Mouse (Mus musculus) midbrain, embryonic 10.5 days (tissue): ENCODE results near the gene Pnmt. TPM values are rescaled to one million over a fixed set of nuclear protein-coding genes. Genes with fewer than 3 reads are reported as not detected.
A peak's percentile ranks its signal among the peaks of the same experiment; 100 is the strongest.

ENCODE experiments used
- DNase-seq: peaks from one replicate; pipeline ENCODE4 v3.0.0-alpha.2; 2017; ENCODE audit warnings: low spot score
- H3K27ac ChIP-seq: fragments of 300-500 bp; sonication (generic); replicated peaks from 2 replicates; pipeline ENCODE4 v1.5.1; 2016; ENCODE audit warnings: mild to moderate bottlenecking
- H3K27me3 ChIP-seq: fragments of 300-500 bp; sonication (generic); 2 replicates; pipeline ENCODE4 v1.6.1; 2016; ENCODE audit warnings: low read depth, mild to moderate bottlenecking; ENCODE audit not compliant: poor library complexity, severe bottlenecking
- H3K36me3 ChIP-seq: fragments of 300-500 bp; sonication (generic); 2 replicates; pipeline ENCODE4 v1.6.1; 2016; ENCODE audit warnings: mild to moderate bottlenecking, moderate library complexity
- H3K4me1 ChIP-seq: fragments of 300-500 bp; sonication (generic); 2 replicates; pipeline ENCODE4 v1.6.1; 2016
- H3K4me3 ChIP-seq: fragments of 300-500 bp; sonication (generic); 2 replicates; pipeline ENCODE4 v1.5.1; 2016; ENCODE audit warnings: mild to moderate bottlenecking, moderate library complexity
- H3K9me3 ChIP-seq: fragments of 300-500 bp; sonication (generic); replicated peaks from 2 replicates; pipeline ENCODE4 v1.6.1; 2016; ENCODE audit warnings: mild to moderate bottlenecking
- WGBS: fragments of 180-500 bp; shearing (Covaris S2); methylation state at CpG from one replicate; pipeline ENCODE4 v1.1.7; 2016; 5-methylcytosine and 5-hydroxymethylcytosine counted together
- polyA plus RNA-seq: library from polyadenylated mRNA; unstranded; fragments of >200 nt; fragmentation: Nextera tagmentation; extraction: Ambion mirVana; gene quantifications from 2 replicates; pipeline ENCODE4 v1.2.1, GENCODE M21; 2016

Pnmt gene
- polyA plus RNA-seq, 1 experiment from 2014 or later = not detected

DNA sequence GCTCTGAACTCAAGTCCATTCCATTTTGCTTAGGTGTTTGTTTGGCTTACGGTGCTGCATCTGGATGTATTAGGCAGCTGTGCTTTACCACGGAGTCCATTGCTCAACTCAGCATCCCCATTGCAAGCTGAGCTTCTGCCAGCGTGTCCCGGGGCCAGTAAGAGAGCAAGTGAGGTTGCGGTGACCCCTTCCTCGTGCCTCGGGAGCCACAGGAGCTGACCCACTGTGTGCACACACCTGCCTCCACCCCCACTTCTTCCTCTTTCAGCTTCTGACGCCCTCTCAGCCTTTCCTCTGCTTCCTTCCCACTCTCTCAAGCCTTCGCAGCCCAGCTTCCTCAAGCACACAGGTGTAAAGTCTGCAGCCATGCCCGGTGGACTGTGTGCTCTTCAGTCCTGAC is 20.0 kb upstream of the Pnmt start:
- no peak for DNase-seq
- peaks cover 41% of the 10 kb centered on the region for H3K4me1 ChIP-seq
- H3K4me3 ChIP-seq = no peak overlapping the region
- no peaks in the 10 kb centered on the region for H3K27me3 ChIP-seq
- no peak overlapping the region for H3K27ac ChIP-seq
- no peaks in the 10 kb centered on the region for H3K9me3 ChIP-seq
- WGBS = 84% methylated on average over 10 of the region's 10 CpGs
- H3K36me3 ChIP-seq = peaks cover 11% of the 10 kb centered on the region; the same call in 1 of the 2 replicates

DNA sequence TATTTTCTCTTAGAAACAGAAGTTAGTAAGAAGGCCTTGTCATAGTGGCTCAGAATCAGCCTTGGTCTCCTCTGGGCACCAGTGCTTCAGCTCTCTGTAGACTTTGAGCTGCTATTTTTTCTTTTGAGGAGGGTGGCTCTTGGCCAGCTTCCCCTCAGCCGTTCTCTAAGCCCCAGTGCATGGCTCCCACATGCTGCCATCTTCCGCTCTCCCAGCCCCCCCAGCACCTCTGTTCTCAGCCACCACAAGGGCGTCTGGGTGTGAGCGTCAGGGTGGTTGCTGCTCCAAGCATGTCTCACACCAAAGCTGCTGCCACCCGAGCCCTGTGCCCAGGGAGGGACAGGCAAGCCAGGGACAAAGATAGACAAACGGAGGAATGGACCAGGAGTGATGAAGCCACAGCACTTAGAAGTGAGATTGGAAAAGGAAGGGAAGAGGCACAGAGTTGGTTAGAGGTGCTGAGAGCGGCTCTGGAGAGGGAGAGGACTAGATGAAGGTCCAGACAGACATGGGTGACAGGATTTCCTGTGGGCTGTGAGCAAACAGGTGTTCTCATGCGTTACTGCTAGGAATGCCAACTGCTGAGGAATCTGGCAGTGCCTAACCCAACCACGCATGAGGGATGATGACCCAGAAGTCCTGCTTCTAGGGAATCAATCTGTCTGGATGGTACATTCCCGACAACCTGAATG is 18.9 kb upstream of the Pnmt start:
- 86% methylated on average over 10 of the region's 10 CpGs for WGBS
- H3K36me3 ChIP-seq = peaks cover 11% of the 10 kb centered on the region; the same call in 1 of the 2 replicates
- DNase-seq = no peak

DNA sequence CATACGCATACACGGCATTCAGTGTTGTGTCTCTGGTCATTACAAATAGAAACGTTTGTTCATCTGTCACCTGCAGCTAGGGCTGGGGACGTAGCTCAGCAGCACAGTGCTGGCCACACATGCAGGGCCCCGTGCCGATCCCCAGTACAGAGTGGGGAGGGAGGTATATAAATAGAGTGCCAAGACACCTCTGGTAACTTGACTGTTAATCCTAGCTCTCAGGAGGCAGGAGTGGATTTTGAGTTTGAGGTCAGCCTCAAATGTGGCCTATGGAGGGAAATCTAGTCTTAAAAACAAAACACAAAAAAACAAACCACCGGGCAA is 18.4 kb upstream of the Pnmt start:
- DNase-seq = no peak
- H3K36me3 ChIP-seq = peaks cover 14% of the 10 kb centered on the region

More for the DNA sequence above, 18.9 kb upstream of the Pnmt start:
- Histone ChIP-seq H3K4me3 (no peak overlapping the region), H3K4me1 (peaks cover 41% of the 10 kb centered on the region), H3K27me3 (no peaks in the 10 kb centered on the region), H3K27ac (no peak overlapping the region), H3K9me3 (no peaks in the 10 kb centered on the region)

DNA sequence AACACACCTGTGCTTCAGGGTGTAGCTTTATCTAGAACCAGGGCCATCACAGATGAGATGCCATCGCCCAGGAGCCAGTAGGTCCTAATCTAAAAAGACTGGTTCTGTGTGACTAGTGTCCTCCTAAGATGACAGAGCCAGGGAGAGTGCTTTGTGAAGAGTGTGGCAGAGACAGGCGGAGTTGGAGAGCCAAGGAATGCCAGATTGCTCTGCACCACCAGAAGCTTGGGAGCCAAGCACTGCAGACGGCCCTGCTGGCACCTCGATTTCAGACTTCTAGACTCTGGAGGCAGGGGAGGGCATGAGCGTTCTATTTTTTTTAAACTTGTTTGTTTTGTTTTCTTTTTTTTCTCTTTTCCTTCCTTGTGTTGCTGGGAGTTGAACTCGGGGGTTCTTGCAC is 16.9 kb upstream of the Pnmt start:
- Histone ChIP-seq H3K4me1 (peaks cover 44% of the 10 kb centered on the region), H3K27me3 (no peaks in the 10 kb centered on the region), H3K9me3 (no peaks in the 10 kb centered on the region), H3K4me3 (no peak overlapping the region), H3K27ac (no peak overlapping the region), H3K36me3 (peaks cover 18% of the 10 kb centered on the region)
- no peak for DNase-seq
- 85% methylated on average over 6 of the region's 6 CpGs for WGBS

More for the DNA sequence above, 18.4 kb upstream of the Pnmt start:
- Histone ChIP-seq H3K4me3 (no peak overlapping the region), H3K27me3 (no peaks in the 10 kb centered on the region), H3K4me1 (peaks cover 41% of the 10 kb centered on the region), H3K9me3 (no peaks in the 10 kb centered on the region), H3K27ac (no peak overlapping the region)
- 86% methylated on average over 7 of the region's 7 CpGs for WGBS

DNA sequence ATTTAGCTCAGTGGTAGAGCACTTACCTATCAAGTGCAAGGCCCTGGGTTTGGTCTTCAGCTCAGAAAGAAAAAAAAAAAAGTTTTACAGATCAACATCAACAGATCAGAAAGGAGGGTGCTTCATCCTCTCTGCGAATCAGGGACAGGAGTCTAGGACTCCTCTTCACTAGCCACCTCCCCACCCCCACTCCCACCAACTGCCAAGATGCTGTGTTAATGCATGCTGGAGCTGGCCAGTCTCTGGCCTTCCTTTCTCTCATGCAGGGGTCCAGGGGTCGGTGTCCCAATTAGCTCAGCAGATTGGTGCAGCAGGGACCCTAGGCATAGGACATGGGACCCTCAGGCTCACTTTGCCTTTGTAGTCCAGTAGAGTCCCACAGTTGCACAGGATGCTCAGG is 15.7 kb upstream of the Pnmt start:
- 87% methylated on average over 2 of the region's 2 CpGs for WGBS
- Histone ChIP-seq H3K27ac (peak overlapping the region; percentile 92), H3K27me3 (no peaks in the 10 kb centered on the region), H3K4me1 (peaks cover 44% of the 10 kb centered on the region), H3K36me3 (peaks cover 31% of the 10 kb centered on the region), H3K9me3 (no peaks in the 10 kb centered on the region), H3K4me3 (peak overlapping the region; percentile 49; the same call in 1 of the 2 replicates)
- no peak for DNase-seq

DNA sequence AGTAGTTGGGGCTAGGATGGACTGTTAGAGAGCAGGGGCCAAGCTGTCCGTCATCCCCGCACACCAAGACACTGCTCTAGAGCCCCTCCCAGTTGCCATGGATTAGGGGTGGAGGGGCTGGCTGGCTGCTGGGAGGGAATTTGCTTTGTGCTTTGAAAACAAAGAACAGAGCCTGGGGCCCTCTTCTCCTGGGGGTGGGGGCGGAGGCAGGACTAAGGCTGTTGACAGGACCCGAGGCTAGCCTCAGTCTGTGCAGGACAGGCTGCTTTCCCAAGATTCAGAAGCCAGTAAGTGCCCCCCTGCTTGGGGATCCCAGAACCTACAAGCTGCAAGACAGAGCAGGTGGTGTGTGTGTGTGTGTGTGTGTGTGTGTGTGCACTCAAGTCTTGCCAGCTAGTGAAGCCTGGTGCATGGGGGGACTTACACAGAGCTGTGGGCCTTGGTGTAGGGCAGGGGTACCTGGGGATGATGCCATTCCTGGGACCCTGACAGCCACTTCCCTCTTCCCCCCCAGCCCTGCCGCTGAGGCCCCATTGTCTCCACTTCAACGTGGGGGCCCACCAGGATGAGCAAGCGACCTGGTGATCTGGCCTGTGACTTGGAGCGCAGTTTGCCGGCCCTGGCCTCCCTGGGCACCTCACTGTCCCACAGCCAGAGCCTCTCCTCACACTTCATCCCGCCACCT is 14.6 kb upstream of the Pnmt start:
- peak overlapping the region; percentile 92 for H3K27ac ChIP-seq
- peaks cover 37% of the 10 kb centered on the region for H3K36me3 ChIP-seq
- DNase-seq = peak; percentile 78
- WGBS = 20% methylated on average over 10 of the region's 10 CpGs
- H3K4me1 ChIP-seq = peaks cover 44% of the 10 kb centered on the region
- H3K4me3 ChIP-seq = peak overlapping the region; percentile 49
- no peaks in the 10 kb centered on the region for H3K9me3 ChIP-seq
- H3K27me3 ChIP-seq = no peaks in the 10 kb centered on the region

DNA sequence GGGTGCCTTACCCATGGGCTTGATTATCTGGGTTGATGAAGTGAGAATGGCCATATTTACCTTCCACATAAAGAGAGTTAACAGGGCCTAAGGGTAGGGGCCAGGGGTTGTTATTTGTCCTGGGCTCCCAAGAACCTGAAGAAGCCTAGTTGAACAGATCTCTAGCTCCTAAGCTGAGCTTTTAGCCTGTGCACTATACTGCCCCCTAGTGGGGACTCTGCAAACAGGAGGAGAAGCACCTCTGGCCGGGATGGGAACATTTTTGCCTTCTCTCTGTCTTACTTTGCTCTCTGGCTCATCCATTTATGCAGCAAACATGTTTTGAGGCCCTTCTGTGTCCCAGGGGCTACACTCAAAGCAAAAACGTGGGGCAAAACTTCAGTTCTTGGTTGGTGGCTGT is 13.8 kb upstream of the Pnmt start:
- Histone ChIP-seq H3K36me3 (peaks cover 43% of the 10 kb centered on the region), H3K27ac (peak overlapping the region; percentile 92), H3K27me3 (no peaks in the 10 kb centered on the region), H3K4me1 (peaks cover 44% of the 10 kb centered on the region), H3K4me3 (peak overlapping the region; percentile 49), H3K9me3 (no peaks in the 10 kb centered on the region)
- WGBS = 4% methylated on average over 2 of the region's 2 CpGs
- DNase-seq = peak; percentile 75

DNA sequence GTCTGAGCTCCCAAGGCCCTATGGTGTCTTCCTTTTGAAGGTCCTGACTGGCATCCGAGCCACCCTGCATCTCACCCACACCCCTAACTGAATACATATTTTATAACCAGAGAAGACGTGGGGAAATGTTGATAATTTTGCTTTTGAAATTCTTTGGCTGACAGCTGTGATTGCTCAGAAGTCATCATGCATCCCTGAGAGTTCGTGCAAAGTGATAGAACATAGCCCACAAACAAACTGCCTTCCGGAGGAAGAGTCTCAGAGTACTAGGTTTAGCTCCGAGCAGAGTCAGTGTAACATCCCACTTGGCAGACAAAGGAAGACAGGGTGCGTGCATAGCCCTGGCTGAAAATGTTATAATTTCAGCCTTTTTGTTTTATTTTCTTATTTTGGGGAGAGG is 13.0 kb upstream of the Pnmt start:
- peak overlapping the region; percentile 49; the same call in 1 of the 2 replicates for H3K4me3 ChIP-seq
- H3K27ac ChIP-seq = no peak overlapping the region; the same call in 1 of the 2 replicates
- DNase-seq = no peak
- 90% methylated on average over 6 of the region's 6 CpGs for WGBS
- H3K9me3 ChIP-seq = no peaks in the 10 kb centered on the region
- H3K27me3 ChIP-seq = no peaks in the 10 kb centered on the region
- peaks cover 51% of the 10 kb centered on the region for H3K36me3 ChIP-seq
- H3K4me1 ChIP-seq = peaks cover 44% of the 10 kb centered on the region

DNA sequence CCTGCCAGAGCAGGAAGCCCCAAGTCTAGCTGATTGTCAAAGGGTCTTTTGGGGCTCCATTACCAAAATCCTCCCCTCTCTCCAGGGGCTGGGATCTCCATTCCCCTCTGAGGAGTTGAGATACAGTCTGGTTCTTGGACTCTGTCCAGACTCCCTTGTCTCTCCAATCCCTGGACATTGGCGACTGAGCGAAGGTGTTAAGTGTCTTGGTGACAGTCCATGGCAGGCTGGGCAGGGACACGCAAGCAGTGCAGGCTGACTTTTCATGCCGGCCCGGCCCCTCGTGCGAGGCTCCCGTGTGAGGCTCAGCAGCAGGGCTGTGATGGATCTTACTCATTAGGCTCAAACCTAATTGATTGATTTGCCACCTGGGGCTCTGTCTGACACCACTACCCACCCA is 12.0 kb upstream of the Pnmt start:
- Histone ChIP-seq H3K4me3 (no peak overlapping the region), H3K4me1 (peaks cover 41% of the 10 kb centered on the region), H3K9me3 (no peaks in the 10 kb centered on the region), H3K27me3 (no peaks in the 10 kb centered on the region), H3K36me3 (peaks cover 61% of the 10 kb centered on the region), H3K27ac (no peak overlapping the region)
- no peak for DNase-seq
- 90% methylated on average over 8 of the region's 8 CpGs for WGBS

DNA sequence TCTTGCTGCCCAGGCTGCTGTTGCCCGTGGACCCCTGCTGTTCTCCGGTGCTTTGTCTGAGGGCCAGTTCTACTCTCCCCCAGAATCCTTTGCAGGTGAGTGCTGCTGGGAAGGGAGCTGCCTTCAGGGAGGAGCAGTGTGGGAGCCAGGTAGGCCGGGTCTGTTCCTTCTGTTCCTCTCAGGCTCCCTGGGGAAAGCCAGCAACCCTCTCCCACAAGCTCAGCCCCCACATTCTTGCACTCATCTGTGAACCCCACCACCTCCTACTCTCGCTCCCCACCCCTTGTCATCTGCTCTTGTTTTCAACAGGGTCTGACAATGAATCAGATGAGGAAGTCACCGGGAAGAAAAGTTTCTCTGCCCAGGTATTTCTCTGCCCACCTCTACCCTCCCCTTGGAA is 9.5 kb upstream of the Pnmt start:
- DNase-seq = no peak
- WGBS = 68% methylated on average over 5 of the region's 5 CpGs
- no peak overlapping the region for H3K4me3 ChIP-seq
- H3K9me3 ChIP-seq = no peaks in the 10 kb centered on the region
- peaks cover 16% of the 10 kb centered on the region for H3K4me1 ChIP-seq
- H3K27ac ChIP-seq = no peak overlapping the region
- peaks cover 85% of the 10 kb centered on the region for H3K36me3 ChIP-seq
- H3K27me3 ChIP-seq = no peaks in the 10 kb centered on the region

DNA sequence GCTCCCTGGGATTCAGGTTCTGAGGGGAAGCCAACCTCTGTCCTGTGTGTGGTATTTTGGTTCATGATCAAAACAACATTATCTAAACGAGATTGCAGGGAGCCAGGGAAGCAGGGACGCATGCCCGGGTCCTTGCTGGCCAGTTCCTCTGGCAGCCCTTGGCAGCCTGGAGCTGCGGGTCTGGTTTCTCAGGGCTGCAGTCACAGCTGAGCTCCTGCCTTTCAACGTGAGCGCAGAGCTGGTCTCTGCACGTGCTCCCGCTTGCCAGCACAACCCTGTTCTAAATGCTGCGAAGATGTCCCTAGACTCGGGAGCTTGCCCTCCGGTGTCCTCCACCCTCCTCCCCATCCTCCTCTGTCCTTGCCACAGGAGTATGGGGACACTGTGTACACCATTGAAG is 8.5 kb upstream of the Pnmt start:
- Histone ChIP-seq H3K4me1 (peaks cover 6% of the 10 kb centered on the region), H3K36me3 (peaks cover 86% of the 10 kb centered on the region), H3K27me3 (no peaks in the 10 kb centered on the region), H3K27ac (no peak overlapping the region), H3K9me3 (no peaks in the 10 kb centered on the region), H3K4me3 (no peak overlapping the region)
- WGBS = 92% methylated on average over 11 of the region's 11 CpGs
- no peak for DNase-seq

DNA sequence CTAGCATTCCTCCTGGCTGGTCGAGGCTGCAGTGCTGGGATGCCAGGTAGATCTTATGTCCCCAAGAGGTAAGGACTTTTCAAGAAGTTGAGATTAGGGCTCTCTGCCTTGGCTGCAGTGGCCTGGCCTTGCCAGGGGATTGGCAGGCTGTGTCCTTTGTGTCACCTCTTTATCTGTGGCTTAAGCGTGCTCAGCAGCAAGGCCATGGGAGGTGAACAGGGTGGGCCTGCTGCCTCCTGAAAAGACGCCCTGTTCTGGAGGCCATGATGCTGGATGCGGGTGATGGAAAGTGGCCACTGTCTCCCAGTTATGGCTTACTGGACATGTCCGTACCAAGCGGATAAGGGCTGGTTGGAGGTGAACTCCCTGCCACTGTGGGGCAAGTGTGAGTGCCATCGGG is 6.9 kb upstream of the Pnmt start:
- no peak for DNase-seq
- Histone ChIP-seq H3K27ac (no peak overlapping the region), H3K9me3 (no peaks in the 10 kb centered on the region), H3K4me3 (no peak overlapping the region), H3K4me1 (peaks cover 4% of the 10 kb centered on the region; the same call in 1 of the 2 replicates), H3K27me3 (peaks cover 12% of the 10 kb centered on the region), H3K36me3 (peaks cover 76% of the 10 kb centered on the region)
- 88% methylated on average over 7 of the region's 7 CpGs for WGBS

DNA sequence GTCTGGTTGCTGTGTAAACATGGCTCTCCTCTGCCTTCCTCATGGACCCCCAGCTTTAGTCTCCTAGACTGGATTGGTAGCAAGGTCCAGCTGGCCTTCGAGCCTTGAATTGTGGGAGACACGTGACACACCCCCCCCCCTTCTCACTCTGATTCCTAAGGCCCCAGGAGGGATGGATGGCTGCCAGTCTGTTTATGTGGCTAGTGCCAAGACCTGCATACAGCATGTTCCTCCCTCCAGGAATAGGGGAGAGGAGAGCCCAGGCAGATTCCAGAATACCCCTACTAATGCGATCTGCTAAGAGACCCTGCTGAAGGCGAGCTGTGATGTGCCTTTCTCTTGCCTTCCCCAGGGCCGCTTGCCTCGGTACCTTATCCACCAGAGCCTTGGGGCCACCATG is 6.1 kb upstream of the Pnmt start:
- Histone ChIP-seq H3K27me3 (peaks cover 20% of the 10 kb centered on the region), H3K36me3 (peaks cover 68% of the 10 kb centered on the region), H3K4me1 (peaks cover 5% of the 10 kb centered on the region; the same call in 1 of the 2 replicates), H3K27ac (no peak overlapping the region), H3K9me3 (no peaks in the 10 kb centered on the region), H3K4me3 (no peak overlapping the region)
- DNase-seq = no peak
- 82% methylated on average over 6 of the region's 6 CpGs for WGBS
